Mouse (Mus musculus) Patski (cell line): ENCODE results near the gene Olfr1428. TPM values are rescaled to one million over a fixed set of nuclear protein-coding genes. Genes with fewer than 3 reads are reported as not detected.
A peak's percentile ranks its signal among the peaks of the same experiment; 100 is the strongest.
"Not testable (repeated sequence)": the region's sequence is repeated elsewhere in the genome, so short reads cannot be mapped to it uniquely, and the experiment has no call there.

Experiments
- ATAC-seq: fragments of 100-300 bp; one replicate; pipeline ENCODE4 v1.8.0; 2021
- CTCF ChIA-PET: fragments of 350-600 bp; sonication (Branson Sonifier 250); formaldehyde crosslinking; loops from one replicate; lab custom pipeline; 2022; ENCODE audit warnings: inconsistent platforms; lab: Charles Lee
- POLR2A ChIA-PET: fragments of 350-600 bp; sonication (Branson Sonifier 250); formaldehyde crosslinking; loops from one replicate; lab custom pipeline; 2022; ENCODE audit warnings: antibody characterized with exemption, inconsistent platforms; lab: Charles Lee
- DNase-seq: peaks from one replicate; pipeline ENCODE4 v3.0.0-alpha.2; 2011; ENCODE audit warnings: low read depth, low spot score
- H3K27me3 ChIP-seq: fragments of 371-371 bp; one replicate; pipeline ENCODE4 v1.5.1; 2021
- CTCF ChIP-seq: fragments of 100-300 bp; IDR thresholded peaks from one replicate; pipeline ENCODE4 v1.5.1; 2021
- in situ Hi-C: fragments of 300-500 bp; cut with MboI; formaldehyde crosslinking; loops from 3 replicates; pipeline ENCODE4 v1.11.1; 2018; ENCODE audit warnings: low pct_unique_long_range_greater_than_20kb, mixed read lengths
- polyA plus RNA-seq: library from polyadenylated mRNA; unstranded; gene quantifications from one replicate; pipeline ENCODE4 v1.2.3, GENCODE M21; 2021

The Olfr1428 gene
- not detected for polyA plus RNA-seq

DNA sequence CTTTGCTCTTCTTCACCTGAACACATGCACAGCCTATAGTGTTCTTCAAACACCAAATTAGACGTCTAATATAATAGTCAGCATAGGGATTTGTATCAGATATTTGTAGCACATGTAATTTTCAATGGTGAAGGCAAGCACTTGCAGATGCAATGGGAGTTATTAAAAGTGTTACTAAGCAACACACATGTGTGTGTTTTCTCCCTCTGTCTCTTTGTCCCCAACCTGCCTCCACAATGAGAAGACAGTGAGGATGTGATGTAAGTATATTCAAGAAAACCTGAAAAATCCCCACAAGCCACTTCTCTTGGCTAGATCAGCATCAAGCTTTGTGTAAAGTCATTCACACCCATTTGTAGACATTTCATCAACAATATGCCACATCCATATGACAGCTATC, at the start of gene Olfr1428:
Gene Olfr1428, minus strand, starts transcription at position 101 of the 400 bp plus-strand sequence.
- in situ Hi-C loops, result no loop called here
- H3K27me3 ChIP-seq, result peaks cover 18% of the 10 kb centered on the region
- ATAC-seq (no peak), DNase-seq (no peak)
- TF ChIP-seq CTCF, result no peak
- POLR2A ChIA-PET, result no interaction called here
- CTCF ChIA-PET, result interaction anchor here (0.8 to 1.0 kb wide), 2 partner anchors 9 to 25 kb away, joined by 3 read pairs; no protein-coding TSS in a partner anchor

DNA sequence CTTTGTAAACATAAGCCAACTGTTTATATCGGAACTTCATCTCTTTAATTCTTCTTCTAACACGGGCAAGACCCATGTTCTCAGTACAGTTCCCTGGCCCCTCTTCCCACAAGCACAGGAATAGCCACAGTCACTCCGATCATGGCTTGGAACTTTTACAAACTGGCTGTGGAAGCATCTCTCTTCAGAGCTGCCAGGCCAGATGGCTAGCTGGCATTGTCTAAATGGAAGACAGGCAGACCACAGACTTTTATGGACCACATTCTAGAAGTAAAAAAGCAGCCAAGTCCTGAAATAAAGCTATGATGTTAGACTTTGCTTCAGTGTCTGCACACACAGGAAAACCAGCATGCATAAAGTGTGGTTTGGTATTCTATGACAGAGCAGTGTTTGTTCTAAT, 29.8 kb upstream of the Olfr1428 start:
- in situ Hi-C loops, result no loop called here
- H3K27me3 ChIP-seq, result peaks cover 13% of the 10 kb centered on the region
- ChIA-PET POLR2A (no interaction called here), CTCF (interaction anchor here (1.0 to 1.9 kb wide), 3 partner anchors 9 to 11 kb away, joined by 4 to 7 read pairs (median 7); no protein-coding TSS in a partner anchor)
- TF ChIP-seq CTCF, result no peak
- ATAC-seq (no peak), DNase-seq (no peak)

DNA sequence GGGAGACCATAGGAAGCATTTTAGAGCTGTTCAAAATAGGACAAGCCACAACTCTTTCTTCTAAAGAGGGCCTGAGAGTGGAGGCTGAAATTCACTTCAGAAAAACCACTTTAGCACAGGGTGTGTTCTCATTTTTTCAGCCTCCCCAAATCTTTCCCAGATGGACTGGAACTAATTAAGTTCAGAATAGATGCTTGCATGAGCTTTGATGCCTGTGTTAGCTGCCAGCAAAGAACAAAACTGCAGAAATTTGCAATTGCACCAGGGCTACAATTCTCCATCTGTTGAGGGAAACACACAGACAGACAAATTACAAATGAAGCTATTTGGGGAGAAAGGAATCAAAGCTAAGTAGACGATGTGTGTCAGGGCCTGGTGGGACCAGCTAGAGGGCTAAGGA, 27.7 kb upstream of the Olfr1428 start:
- no peak for TF ChIP-seq CTCF
- ATAC-seq, result no peak
- in situ Hi-C loops, result no loop called here
- DNase-seq, result no peak
- H3K27me3 ChIP-seq, result peaks cover 19% of the 10 kb centered on the region
- POLR2A ChIA-PET, result no interaction called here
- CTCF ChIA-PET, result no interaction called here

DNA sequence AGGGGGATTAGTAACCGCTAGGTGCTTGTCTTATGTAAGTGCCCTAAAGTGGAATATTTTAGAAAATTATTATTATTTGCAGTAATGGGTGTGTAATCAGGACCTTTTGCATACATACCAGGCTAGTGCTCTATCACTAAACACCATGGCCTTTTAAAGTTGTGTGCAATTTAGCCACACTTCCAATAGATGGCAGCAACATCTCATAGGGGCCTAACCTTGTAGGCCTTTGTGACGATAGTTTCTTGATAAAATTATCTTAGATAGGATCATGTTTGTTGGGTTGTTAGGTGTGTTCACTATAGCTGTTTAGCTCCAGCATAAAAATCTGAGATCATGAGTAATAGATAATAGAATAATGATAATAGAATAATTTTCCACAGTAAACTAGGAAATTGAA, 18.6 kb upstream of the Olfr1428 start:
- in situ Hi-C loops, result loop anchor here (5.0 to 10.0 kb wide), 3 partner anchors 291 to 451 kb away; partner anchors contain the start of gene Pfpl
- peak; percentile 73 for TF ChIP-seq CTCF
- ChIA-PET CTCF (interaction anchor here (0.6 to 1.9 kb wide), 7 partner anchors 10 to 367 kb away, joined by 3 to 7 read pairs (median 5); partner anchors contain the start of gene Dtx4), POLR2A (no interaction called here)
- peaks cover 17% of the 10 kb centered on the region for H3K27me3 ChIP-seq
- ATAC-seq (peak; percentile 71), DNase-seq (no peak)

DNA sequence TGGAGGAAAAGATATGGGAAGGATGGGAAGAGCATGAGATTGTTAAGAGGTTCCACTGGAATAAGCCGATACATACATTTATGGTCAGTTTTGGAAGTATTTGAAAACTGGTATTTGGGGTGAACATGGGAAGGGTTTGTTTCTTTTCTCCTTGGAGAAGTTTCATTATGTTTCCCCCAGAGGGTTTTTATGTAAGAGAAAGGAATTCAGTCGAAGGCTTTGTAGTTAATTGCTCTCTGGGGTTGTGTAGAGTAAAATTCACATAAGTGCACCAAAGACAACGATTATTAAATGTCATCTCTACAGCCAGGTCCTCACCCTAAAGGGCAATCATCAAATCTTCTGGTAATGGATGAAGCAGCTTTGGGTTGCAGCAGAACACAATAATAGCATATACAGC, 7.4 kb upstream of the Olfr1428 start, which contains the start of gene Olfr76:
Gene Olfr76, minus strand, starts transcription at position 101 of the 400 bp plus-strand sequence.
- no peak for DNase-seq
- in situ Hi-C loops, result no loop called here
- CTCF ChIA-PET, result interaction anchor here (1.4 to 1.6 kb wide), 2 partner anchors 18 to 31 kb away, joined by 3 to 5 read pairs; no protein-coding TSS in a partner anchor
- no peak for ATAC-seq
- H3K27me3 ChIP-seq, result peaks cover 22% of the 10 kb centered on the region
- TF ChIP-seq CTCF, result no peak
- POLR2A ChIA-PET, result no interaction called here

DNA sequence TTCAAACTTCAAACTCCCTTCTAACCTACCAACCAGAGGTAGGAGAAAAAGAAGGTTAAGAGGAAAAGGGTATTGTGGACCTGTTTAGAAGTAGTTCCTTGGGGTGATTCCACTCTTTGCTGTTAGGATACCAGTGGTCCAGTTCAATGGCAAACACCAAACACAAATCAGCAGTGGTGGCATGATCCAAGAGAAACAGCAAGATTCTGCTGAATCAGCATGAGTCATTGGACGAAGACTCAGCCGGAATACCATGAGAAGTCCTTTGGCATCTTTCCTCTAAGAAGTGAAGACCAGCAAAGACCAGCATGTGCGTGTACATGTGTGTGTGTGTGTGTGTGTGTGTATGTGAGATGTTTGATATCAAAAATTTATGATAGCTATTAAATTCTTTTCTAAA, 767 bp upstream of the Olfr1428 start:
- POLR2A ChIA-PET, result no interaction called here
- ATAC-seq, result no peak
- peaks cover 21% of the 10 kb centered on the region for H3K27me3 ChIP-seq
- CTCF ChIA-PET, result no interaction called here
- no peak for TF ChIP-seq CTCF
- in situ Hi-C loops, result no loop called here
- no peak for DNase-seq

DNA sequence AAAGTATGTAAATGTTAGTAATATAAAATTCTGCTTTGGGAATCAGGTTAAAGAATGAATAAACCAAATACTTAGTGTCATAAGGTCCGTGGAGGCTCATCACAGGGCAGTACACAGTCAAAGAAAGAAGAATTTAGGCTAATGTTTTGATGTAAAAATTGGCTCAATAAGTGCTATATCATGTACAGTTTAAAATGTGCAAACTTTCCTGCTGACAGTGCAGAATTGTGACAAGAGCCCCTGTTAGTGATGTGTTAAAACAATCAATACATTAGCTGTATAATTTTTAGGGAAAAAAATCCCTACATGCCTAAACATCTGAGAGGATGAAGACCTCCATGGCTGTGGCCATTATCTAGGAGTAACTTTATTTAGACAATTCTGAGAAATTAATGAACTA, 1.9 kb downstream of the Olfr1428 start:
- in situ Hi-C loops, result no loop called here
- no peak for TF ChIP-seq CTCF
- ChIA-PET CTCF (no interaction called here), POLR2A (no interaction called here)
- ATAC-seq (no peak), DNase-seq (no peak)
- peaks cover 18% of the 10 kb centered on the region for H3K27me3 ChIP-seq

DNA sequence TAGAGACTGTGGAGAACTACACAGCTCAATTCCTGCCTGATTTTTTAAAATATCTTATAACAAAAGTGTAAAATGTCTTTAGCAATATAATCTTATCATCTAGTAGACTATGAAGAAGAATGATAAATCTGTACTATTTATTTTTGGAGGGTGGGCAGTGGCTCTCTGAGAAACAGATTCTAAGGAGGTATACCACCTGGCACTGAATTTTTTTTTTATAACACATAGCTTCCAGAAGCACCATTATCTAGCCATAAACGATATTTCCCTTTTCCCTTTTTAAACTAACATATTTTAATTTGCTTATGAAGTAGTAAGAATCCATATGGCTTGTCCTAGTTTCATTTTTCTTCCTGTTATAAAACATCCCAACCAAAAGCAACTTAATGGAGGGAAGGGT, 11.2 kb downstream of the Olfr1428 start:
- DNase-seq (no peak), ATAC-seq (no peak)
- in situ Hi-C loops, result no loop called here
- no peak for TF ChIP-seq CTCF
- H3K27me3 ChIP-seq, result no peaks in the 10 kb centered on the region
- ChIA-PET CTCF (interaction anchor here (1.0 to 1.4 kb wide), 5 partner anchors 14 to 37 kb away, joined by 3 to 5 read pairs (median 3); partner anchors contain the start of gene Olfr76), POLR2A (no interaction called here)

DNA sequence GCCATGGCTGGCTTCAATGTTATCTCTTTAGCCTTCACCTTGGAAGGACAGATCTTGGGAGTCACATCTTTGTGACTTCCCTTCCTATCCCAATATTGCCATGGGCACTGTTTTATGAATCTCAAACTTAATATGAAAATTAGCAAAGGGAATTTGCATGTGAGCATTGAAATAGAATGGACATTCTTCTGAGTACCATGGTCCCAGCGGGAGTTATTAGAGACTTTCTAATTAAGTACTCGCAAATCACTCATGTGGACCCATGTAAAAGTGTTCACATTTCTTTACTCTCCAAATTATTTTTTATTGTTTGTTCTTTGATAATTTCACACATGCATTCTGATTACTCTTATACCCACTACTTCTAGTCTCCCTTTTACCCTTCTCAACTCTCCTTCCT, 12.5 kb downstream of the Olfr1428 start, which contains the start of gene Olfr1427:
Gene Olfr1427, minus strand, starts transcription at position 101 of the 400 bp plus-strand sequence.
- CTCF ChIA-PET, result no interaction called here
- DNase-seq (no peak), ATAC-seq (no peak)
- in situ Hi-C loops, result no loop called here
- POLR2A ChIA-PET, result no interaction called here
- peaks cover 3% of the 10 kb centered on the region for H3K27me3 ChIP-seq
- no peak for TF ChIP-seq CTCF

DNA sequence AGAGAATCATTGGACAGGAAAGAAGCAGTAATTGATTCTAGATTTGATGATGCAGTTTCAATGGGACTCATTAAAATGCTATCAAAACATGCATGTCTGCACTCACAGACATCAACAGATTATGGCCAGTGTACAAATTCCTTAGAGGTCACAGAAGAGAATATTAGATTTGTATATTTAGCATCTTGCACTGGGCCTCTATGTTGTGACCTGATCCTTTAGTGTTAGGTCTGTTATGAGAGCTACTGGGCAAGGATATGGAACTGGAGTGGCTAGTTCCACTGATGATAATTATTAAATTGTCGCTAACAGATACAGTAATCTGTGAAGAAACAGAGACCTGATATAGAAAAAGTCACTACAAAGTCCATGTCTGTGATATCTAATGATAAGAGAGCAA, 23.8 kb downstream of the Olfr1428 start, which contains the start of gene Olfr1426:
Gene Olfr1426, minus strand, starts transcription at position 101 of the 400 bp plus-strand sequence.
- ATAC-seq (no peak), DNase-seq (no peak)
- TF ChIP-seq CTCF, result no peak
- ChIA-PET POLR2A (no interaction called here), CTCF (no interaction called here)
- in situ Hi-C loops, result no loop called here
- peaks cover 17% of the 10 kb centered on the region for H3K27me3 ChIP-seq

DNA sequence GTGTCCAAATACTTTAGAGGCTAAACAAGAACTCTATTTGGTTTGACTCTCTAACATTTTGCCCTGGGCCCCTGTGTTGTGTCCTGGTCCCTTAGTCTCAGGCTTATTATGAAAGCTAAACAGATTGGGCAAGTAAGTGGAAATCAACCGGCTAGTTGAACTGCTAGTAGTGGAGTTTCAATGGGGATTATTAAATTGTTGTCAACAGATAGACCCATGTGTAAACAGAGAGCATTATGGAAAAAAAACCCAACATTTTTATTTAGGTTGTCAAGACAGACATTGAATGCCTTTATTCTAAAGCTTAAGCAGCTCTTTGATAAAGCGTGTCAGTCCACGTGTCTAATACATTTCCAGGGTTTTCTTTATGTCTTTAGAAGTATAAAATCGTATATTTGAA, 38.1 kb downstream of the Olfr1428 start, which contains the start of gene Olfr1425:
Gene Olfr1425, minus strand, starts transcription at position 101 of the 400 bp plus-strand sequence.
- ATAC-seq, CTCF ChIA-PET, in situ Hi-C loops, POLR2A ChIA-PET, DNase-seq, H3K27me3 ChIP-seq: not testable (repeated sequence)

DNA sequence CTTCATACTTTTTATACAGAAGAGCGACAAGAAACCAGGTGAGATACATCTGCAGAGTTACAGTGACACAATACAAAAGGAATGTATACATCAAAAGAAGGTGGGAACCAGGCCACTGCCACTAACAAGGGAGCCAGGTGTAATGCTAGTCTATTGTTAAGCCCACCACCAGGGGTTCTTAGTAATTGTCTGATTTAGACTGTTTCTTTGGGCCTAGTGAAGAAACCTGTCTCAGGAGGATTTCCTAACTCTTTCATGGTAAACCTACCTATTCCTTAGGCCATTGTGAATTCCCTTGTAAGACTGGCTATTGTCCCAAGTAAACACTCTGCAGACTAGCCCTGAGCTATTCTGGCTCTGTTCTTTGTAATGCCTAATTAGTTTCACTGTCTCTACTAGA, 46.2 kb downstream of the Olfr1428 start:
- DNase-seq, result peak; percentile 2
- CTCF ChIA-PET, POLR2A ChIA-PET, ATAC-seq, in situ Hi-C loops, H3K27me3 ChIP-seq: not testable (repeated sequence)

DNA sequence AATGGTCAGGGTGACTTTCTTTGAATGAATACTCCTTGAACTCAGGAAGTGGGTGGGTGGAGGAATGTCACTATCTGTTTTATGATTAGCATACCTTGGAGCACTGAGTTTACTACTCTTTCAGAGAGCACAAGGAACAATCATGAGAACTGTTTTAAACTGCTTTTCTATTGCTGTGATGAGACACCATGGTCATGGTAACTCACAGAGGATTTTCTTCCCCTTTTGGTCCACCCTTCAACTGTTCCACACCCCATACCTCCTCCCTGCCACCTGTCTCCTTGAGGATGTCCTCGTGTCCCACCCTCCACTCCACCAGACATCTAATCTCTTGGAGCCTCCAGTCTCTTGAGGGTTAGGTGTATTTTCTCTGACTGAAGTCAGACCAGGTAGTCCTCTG, 47.9 kb downstream of the Olfr1428 start:
- POLR2A ChIA-PET, H3K27me3 ChIP-seq, in situ Hi-C loops, ATAC-seq, CTCF ChIA-PET, DNase-seq: not testable (repeated sequence)

DNA sequence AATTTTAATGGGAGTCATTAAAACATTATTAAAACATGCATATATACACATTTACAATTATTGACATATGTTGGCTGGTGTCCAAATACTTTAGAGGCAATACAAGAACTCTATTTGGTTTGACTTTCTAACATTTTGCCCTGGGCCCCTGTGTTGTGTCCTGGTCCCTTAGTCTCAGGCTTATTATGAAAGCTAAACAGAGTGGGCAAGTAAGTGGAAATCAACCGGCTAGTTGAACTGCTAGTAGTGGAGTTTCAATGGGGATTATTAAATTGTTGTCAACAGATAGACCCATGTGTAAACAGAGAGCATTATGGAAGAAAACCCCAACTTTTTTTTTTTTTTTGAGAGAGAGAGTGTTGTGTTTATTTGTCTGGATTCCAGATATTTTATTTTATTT, 53.1 kb downstream of the Olfr1428 start, which contains the start of gene Olfr1424:
Gene Olfr1424, minus strand, starts transcription at position 101 of the 400 bp plus-strand sequence.
- DNase-seq, POLR2A ChIA-PET, in situ Hi-C loops, ATAC-seq, CTCF ChIA-PET, H3K27me3 ChIP-seq: not testable (repeated sequence)
